Mouse (Mus musculus) hindbrain, embryonic 10.5 days (tissue): Measurements from ENCODE around the gene Zfp687. TPM values are rescaled to one million over a fixed set of nuclear protein-coding genes. Genes with fewer than 3 reads are reported as not detected.
A peak's percentile ranks its signal among the peaks of the same experiment; 100 is the strongest.

Experiments
- DNase-seq: peaks from one replicate; pipeline ENCODE4 v3.0.0-alpha.2; 2017; ENCODE audit warnings: low spot score
- H3K27ac ChIP-seq: fragments of 300-500 bp; sonication (generic); 2 replicates; pipeline ENCODE4 v1.5.1; 2016; ENCODE audit warnings: mild to moderate bottlenecking, moderate library complexity
- H3K27me3 ChIP-seq: fragments of 300-500 bp; sonication (generic); 2 replicates; pipeline ENCODE4 v1.6.1; 2016; ENCODE audit warnings: mild to moderate bottlenecking; ENCODE audit not compliant: poor library complexity, insufficient read depth, severe bottlenecking
- H3K36me3 ChIP-seq: fragments of 300-500 bp; sonication (generic); 2 replicates; pipeline ENCODE4 v1.6.1; 2016; ENCODE audit warnings: mild to moderate bottlenecking, moderate library complexity
- H3K4me1 ChIP-seq: fragments of 300-500 bp; sonication (generic); replicated peaks from 2 replicates; pipeline ENCODE4 v1.6.1; 2016; ENCODE audit warnings: mild to moderate bottlenecking
- H3K4me3 ChIP-seq: fragments of 300-500 bp; sonication (generic); 2 replicates; pipeline ENCODE4 v1.5.1; 2016; ENCODE audit warnings: mild to moderate bottlenecking, moderate library complexity
- H3K9me3 ChIP-seq: fragments of 300-500 bp; sonication (generic); 2 replicates; pipeline ENCODE4 v1.6.1; 2016; ENCODE audit warnings: mild to moderate bottlenecking, moderate library complexity
- WGBS: fragments of 180-500 bp; shearing (Covaris S2); methylation state at CpG from one replicate; pipeline ENCODE4 v1.1.7; 2016; 5-methylcytosine and 5-hydroxymethylcytosine counted together
- polyA plus RNA-seq: library from polyadenylated mRNA; unstranded; fragments of >200 nt; fragmentation: Nextera tagmentation; extraction: Ambion mirVana; gene quantifications from 2 replicates; pipeline ENCODE4 v1.2.1, GENCODE M21; 2016

Gene Zfp687
- 40.0 and 46.5 TPM in 2 replicates for polyA plus RNA-seq

- DNase-seq, result peak; percentile 99
- Histone ChIP-seq H3K4me1 (peaks cover 42% of the 10 kb centered on the region), H3K27ac (peak within 1 kb of the TSS; percentile 95), H3K9me3 (no peaks in the 10 kb centered on the region), H3K27me3 (no peaks in the 10 kb centered on the region), H3K4me3 (peak within 1 kb of the TSS; percentile 94), H3K36me3 (peaks cover 38% of the 10 kb centered on the region)
- WGBS, result under 1% methylated on average over 36 of the region's 37 CpGs
Observed at GRCm38 (mm10) chr3:95015337-95015872, at the start of gene Zfp687. TSS of gene Zfp687 (minus strand) at chr3:95015448.

DNA sequence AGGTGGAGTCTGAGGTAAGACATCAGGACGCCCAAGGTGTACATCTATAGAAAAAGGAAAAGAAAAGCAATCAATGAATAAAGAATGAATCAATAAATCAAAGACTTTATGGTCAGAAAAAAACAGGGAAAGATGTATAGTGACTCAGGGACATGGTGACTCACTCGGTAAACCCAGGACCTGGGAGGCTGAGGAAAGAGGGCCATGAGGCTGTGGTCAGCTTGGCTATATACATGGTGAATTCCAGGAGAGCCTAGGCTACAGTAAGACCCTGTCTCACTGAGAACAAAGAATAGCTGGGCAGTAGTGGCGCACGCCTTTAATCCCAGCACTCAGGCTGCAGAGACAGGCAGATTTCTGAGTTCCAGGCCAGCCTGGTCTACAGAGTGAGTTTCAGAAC, 48.5 kb upstream of the Zfp687 start:
- no peak for DNase-seq
- no peaks in the 10 kb centered on the region for H3K4me1 ChIP-seq
- no peaks in the 10 kb centered on the region for H3K9me3 ChIP-seq
- no peak overlapping the region for H3K4me3 ChIP-seq
- no peaks in the 10 kb centered on the region for H3K27me3 ChIP-seq
- H3K36me3 ChIP-seq, result peaks cover 99% of the 10 kb centered on the region
- WGBS, result 96% methylated on average over 4 of the region's 4 CpGs
- H3K27ac ChIP-seq, result no peak overlapping the region

DNA sequence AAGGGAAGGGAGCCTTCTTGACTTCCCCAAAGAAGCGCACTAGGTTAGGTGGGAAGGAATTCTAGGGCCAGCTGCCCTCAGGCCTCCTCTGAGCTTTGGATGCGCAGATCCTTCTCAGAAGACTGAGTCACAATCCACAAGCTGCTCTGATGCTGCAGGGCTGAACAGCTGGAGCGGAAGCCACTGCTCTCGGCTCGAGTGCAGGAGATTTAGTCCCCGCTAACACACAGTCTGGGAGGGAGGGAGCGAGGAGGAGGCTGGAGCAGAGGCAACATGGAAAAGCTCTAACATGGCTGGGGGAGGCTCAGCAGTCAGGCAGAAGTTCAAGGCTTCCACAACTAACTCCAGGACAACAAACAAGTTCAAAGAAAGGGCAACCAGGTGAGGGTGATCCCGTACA, 42.8 kb upstream of the Zfp687 start:
- Histone ChIP-seq H3K4me1 (no peaks in the 10 kb centered on the region), H3K36me3 (peaks cover 65% of the 10 kb centered on the region), H3K4me3 (no peak overlapping the region), H3K27me3 (no peaks in the 10 kb centered on the region), H3K9me3 (no peaks in the 10 kb centered on the region), H3K27ac (no peak overlapping the region)
- WGBS, result 83% methylated on average over 8 of the region's 8 CpGs
- DNase-seq, result no peak

- no peak overlapping the region for H3K27ac ChIP-seq
- H3K4me3 ChIP-seq, result no peak overlapping the region
- 95% methylated on average over 7 of the region's 7 CpGs for WGBS
- DNase-seq, result no peak
- H3K36me3 ChIP-seq, result peaks cover 47% of the 10 kb centered on the region
- H3K4me1 ChIP-seq, result no peaks in the 10 kb centered on the region
- no peaks in the 10 kb centered on the region for H3K27me3 ChIP-seq
- H3K9me3 ChIP-seq, result no peaks in the 10 kb centered on the region
Observed at GRCm38 (mm10) chr3:95056275-95056674, 41.0 kb upstream of the Zfp687 start.

DNA sequence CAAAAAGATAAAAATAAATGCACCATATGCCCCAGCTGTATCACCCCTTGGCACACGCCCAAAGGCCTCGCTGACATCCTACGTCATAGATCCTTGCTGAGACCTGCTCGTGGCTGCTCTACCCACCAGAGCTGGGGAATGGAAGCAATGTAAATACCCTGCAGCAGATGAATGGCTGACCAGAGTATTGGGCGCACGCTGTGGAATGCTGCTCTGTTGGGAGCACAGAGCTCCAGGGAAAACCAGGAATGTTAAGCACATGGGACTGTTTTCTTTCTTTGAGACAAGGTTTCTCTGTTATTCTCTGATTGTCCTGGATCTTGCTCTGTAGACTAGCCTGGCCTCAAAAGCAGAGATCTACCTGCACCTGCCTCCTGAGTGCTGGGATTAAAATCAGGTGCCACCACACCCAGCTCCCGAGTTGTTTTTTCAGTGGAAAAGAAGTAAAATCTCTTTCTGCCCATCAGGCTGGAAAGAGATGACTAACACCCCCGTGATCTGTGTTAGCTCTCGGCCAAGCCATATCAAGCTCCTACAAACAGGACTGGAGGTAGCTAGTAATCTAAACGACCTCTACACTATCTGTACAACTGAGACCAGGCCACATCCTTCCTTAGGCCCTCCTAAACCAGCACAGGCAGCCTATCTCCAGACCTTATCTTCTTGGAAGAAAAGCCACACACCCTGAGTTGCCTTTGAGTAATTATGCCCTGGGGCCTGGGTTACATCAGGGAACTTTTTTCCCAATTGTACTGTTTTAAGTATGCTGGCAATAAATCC, 39.4 kb upstream of the Zfp687 start:
- Histone ChIP-seq H3K4me1 (no peaks in the 10 kb centered on the region), H3K4me3 (no peak overlapping the region), H3K27ac (no peak overlapping the region), H3K9me3 (no peaks in the 10 kb centered on the region), H3K27me3 (no peaks in the 10 kb centered on the region), H3K36me3 (peaks cover 31% of the 10 kb centered on the region)
- whole genome bisulfite sequencing, result 62% methylated on average over 10 of the region's 10 CpGs
- DNase-seq, result no peak

GRCm38 (mm10) chr3:95053701-95054100, 38.5 kb upstream of the Zfp687 start:
- whole genome bisulfite sequencing, result 45% methylated on average over 3 of the region's 3 CpGs
- Histone ChIP-seq H3K4me3 (no peak overlapping the region), H3K27me3 (no peaks in the 10 kb centered on the region), H3K9me3 (no peaks in the 10 kb centered on the region), H3K27ac (no peak overlapping the region), H3K4me1 (no peaks in the 10 kb centered on the region), H3K36me3 (peaks cover 21% of the 10 kb centered on the region)
- DNase-seq, result peak; percentile 29

DNA sequence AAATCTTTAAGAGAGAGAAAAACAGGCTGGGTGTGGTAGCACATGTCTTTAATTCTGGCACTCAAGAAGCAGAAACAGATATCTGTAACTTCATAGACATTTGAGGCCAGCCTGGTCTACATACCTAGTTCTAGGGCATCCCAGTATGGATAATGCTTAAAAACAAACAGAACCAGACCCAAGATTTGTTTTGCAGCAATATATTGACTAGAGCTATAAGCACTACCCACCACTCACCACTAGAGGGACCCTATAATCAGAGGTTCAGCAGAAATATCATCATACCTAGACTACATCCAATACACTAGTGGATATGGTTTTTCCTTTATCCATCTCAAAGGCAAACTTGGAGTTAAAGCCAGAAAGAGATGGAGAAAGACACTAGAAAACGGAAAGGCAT, 37.7 kb upstream of the Zfp687 start:
- H3K4me1 ChIP-seq, result no peaks in the 10 kb centered on the region
- no peak for DNase-seq

DNA sequence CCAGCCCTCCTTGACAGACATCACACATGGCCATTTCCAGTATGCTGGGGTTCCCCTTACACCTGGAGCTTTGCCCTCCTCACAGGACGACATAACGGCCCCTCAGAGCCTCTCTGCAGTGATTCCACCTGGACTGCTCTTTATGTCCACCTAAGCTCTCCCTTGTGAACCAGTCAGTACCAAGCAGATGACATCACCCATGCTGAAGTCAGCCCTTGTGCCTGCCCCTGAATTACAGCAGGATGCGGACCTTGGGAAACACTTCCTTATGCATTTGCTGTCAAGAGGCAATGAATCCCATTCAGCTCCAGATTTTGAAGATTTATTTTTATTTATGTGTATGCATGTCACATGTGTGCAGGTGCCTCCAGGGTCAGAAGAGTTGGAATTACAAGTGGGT, 32.7 kb upstream of the Zfp687 start:
- Histone ChIP-seq H3K4me1 (peaks cover under 1% of the 10 kb centered on the region; the same call in 1 of the 2 replicates), H3K4me3 (no peak overlapping the region), H3K9me3 (no peaks in the 10 kb centered on the region), H3K36me3 (no peaks in the 10 kb centered on the region), H3K27ac (no peak overlapping the region), H3K27me3 (no peaks in the 10 kb centered on the region)
- 84% methylated on average over 3 of the region's 3 CpGs for WGBS
- no peak for DNase-seq

More for the DNA sequence above, 37.7 kb upstream of the Zfp687 start:
- WGBS, result 44% methylated on average over 1 of the region's 1 CpGs
- H3K27me3 ChIP-seq, result no peaks in the 10 kb centered on the region
- no peak overlapping the region for H3K27ac ChIP-seq
- H3K9me3 ChIP-seq, result no peaks in the 10 kb centered on the region
- H3K36me3 ChIP-seq, result peaks cover 15% of the 10 kb centered on the region
- H3K4me3 ChIP-seq, result no peak overlapping the region

DNA sequence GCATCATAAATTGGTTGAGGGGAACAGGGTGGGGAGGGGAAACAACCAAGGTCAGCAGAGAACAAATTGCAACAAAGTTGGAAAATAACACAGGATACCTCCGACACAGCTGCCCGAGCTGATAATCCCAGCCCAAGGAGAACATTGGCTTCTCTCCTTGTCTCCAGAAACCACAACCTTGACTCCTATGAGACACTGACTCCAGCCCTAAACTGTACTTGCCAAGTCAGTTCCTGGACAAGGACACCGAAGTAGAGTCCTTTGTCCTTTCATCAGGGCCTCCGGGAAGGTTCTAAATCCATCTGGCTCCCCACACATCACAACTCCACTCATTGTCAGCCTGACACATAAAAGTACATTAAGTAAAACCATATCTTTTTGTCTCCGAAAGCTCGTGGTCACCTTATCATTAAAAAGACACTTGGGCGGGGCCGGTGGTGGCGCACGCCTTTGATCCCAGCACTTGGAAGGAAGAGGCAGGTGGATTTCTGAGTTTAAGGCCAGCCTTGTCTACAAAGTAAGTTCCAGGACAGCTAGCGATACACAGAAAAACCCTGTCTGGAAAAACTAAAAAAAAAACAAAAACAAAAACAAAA, 31.3 kb upstream of the Zfp687 start:
- no peak overlapping the region for H3K4me3 ChIP-seq
- no peaks in the 10 kb centered on the region for H3K27me3 ChIP-seq
- H3K27ac ChIP-seq, result no peak overlapping the region
- no peaks in the 10 kb centered on the region for H3K9me3 ChIP-seq
- H3K4me1 ChIP-seq, result peaks cover 7% of the 10 kb centered on the region
- H3K36me3 ChIP-seq, result no peaks in the 10 kb centered on the region
- no peak for DNase-seq
- WGBS, result 85% methylated on average over 11 of the region's 11 CpGs

GRCm38 (mm10) chr3:95043251-95043650, 28.0 kb upstream of the Zfp687 start:
- no peaks in the 10 kb centered on the region for H3K27me3 ChIP-seq
- H3K4me3 ChIP-seq, result no peak overlapping the region
- H3K36me3 ChIP-seq, result peaks cover 23% of the 10 kb centered on the region
- no peak overlapping the region for H3K27ac ChIP-seq
- no peak for DNase-seq
- 75% methylated on average over 6 of the region's 6 CpGs for WGBS
- H3K9me3 ChIP-seq, result no peaks in the 10 kb centered on the region
- H3K4me1 ChIP-seq, result peaks cover 11% of the 10 kb centered on the region

GRCm38 (mm10) chr3:95042838-95043229, 27.6 kb upstream of the Zfp687 start:
- peaks cover 11% of the 10 kb centered on the region for H3K4me1 ChIP-seq
- no peaks in the 10 kb centered on the region for H3K9me3 ChIP-seq
- WGBS, result 30% methylated on average over 7 of the region's 7 CpGs
- DNase-seq, result no peak
- H3K4me3 ChIP-seq, result peak overlapping the region; percentile 92
- H3K36me3 ChIP-seq, result peaks cover 27% of the 10 kb centered on the region
- no peaks in the 10 kb centered on the region for H3K27me3 ChIP-seq
- peak overlapping the region; percentile 92 for H3K27ac ChIP-seq

GRCm38 (mm10) chr3:95042166-95042837, 27.1 kb upstream of the Zfp687 start, which contains the start of gene Psmd4:
TSS of gene Psmd4 (minus strand) at chr3:95042614.
- Histone ChIP-seq H3K27ac (peak within 1 kb of the TSS; percentile 92), H3K36me3 (peaks cover 32% of the 10 kb centered on the region), H3K9me3 (no peaks in the 10 kb centered on the region), H3K27me3 (no peaks in the 10 kb centered on the region), H3K4me3 (peak within 1 kb of the TSS; percentile 92), H3K4me1 (peaks cover 11% of the 10 kb centered on the region)
- DNase-seq, result peak; percentile 99
- WGBS, result under 1% methylated on average over 36 of the region's 36 CpGs

DNA sequence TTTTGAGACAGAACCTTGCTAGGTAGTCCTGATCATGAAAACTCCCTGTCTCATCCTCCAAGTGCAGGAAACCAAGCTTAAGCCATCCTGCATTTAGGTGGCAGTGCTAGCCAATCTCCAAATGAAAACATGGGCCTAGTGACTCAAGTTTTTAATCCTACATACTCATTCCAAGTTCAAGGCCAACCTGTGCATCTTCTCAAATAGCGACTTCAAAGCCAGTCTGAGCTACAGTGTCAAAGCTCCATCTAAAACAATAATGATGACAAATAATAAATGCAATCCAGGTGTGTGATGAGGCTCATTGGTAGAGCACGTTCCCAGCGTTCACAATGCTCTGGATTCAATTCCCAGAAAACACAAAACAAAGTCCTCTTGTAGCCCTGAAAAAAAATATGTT, 26.4 kb upstream of the Zfp687 start:
- Histone ChIP-seq H3K27ac (peak overlapping the region; percentile 92), H3K4me1 (peaks cover 11% of the 10 kb centered on the region), H3K36me3 (peaks cover 38% of the 10 kb centered on the region), H3K9me3 (no peaks in the 10 kb centered on the region), H3K27me3 (no peaks in the 10 kb centered on the region), H3K4me3 (peak overlapping the region; percentile 92)
- DNase-seq, result no peak
- 15% methylated on average over 3 of the region's 3 CpGs for WGBS
